In the genomic region with DNA sequence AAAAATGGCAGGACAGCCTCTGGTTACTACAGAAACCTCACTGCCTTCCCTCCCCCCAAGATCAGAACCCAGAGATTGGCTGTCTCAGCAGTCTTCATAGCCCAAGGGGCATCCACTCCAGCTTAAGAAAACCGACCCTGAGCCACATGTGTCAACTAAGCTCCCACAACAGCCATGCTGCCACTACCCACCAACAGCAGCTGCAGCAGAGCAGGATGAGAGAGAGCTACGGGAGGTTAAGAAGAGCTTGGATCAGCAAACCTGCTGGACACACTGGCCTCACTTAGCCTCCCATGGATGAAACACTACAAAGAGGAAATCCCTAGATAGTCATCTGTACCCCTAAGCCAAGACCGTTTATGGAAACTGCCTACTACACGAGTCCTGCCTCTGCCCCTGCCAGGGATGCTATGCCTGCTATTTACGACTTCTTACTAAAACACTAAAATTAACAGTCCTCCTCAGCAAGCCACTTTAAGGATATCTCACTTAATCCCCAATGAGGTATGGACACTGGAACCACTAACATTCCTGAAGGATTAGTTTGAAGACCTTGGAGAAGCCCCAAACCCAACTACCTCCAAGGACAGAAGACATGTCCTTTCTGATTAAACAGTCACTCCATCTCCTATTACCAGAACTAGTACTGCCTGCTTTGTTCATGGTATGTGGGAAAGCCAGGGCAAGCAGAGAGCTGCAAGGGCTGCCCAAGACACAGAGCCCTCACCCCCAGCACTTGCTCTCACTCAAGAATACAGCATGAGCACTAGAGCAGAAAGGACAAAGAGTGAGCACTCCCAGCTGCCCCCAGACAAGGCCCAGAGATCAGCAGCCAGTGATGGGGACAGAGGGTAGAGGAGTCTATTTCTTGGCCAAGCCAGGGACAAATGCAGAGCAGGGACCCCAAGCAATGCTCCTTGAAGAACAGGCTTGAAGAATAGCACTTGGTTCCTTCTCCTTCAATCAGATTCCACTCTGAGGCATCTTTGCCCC, we compare ENCODE assay signal across 12 mouse cellular contexts. TPM values are rescaled to one million over a fixed set of nuclear protein-coding genes. Genes with fewer than 3 reads are reported as not detected.
DNase-seq lines count a peak whose midpoint lies in the region; ATAC-seq and TF ChIP-seq lines count a peak whose summit lies in the region.
"Had no signal": no experiment of that assay in that cellular context is flagged by ENCODE, and none has a peak within 500 bp of the region (broad histone marks: within the 10 kb centered on the region; RNA-seq: fewer than 3 reads in every experiment).

No protein-coding gene starts in this region.

- WGBS in forebrain, embryonic 13.5 days, result 87% methylated on average over 5 of the region's 5 CpGs
- WGBS in forebrain, embryonic 12.5 days, result 92% methylated on average over 5 of the region's 5 CpGs
- WGBS in heart, postnatal 0 days, result 47% methylated on average over 5 of the region's 5 CpGs
- 78% methylated on average over 5 of the region's 5 CpGs for WGBS in forebrain, postnatal 0 days
- 90% methylated on average over 5 of the region's 5 CpGs for WGBS in hindbrain, embryonic 13.5 days

- H3K4me1 ChIP-seq in forebrain, embryonic 13.5 days, result peaks cover 20% of the 10 kb centered on the region
- H3K4me1 ChIP-seq in forebrain, embryonic 12.5 days, result peaks cover 2% of the 10 kb centered on the region; the same call in 1 of the 2 replicates
- peaks cover 50% of the 10 kb centered on the region for H3K4me1 ChIP-seq in heart, postnatal 0 days (ENCODE audit: control insufficient read depth, insufficient read depth)
- H3K4me1 ChIP-seq in forebrain, postnatal 0 days (ENCODE audit: insufficient read depth), result no peaks in the 10 kb centered on the region
- H3K4me1 ChIP-seq in hindbrain, embryonic 13.5 days (replicated peaks), result peaks cover 17% of the 10 kb centered on the region

- no peaks in the 10 kb centered on the region for H3K9me3 ChIP-seq in forebrain, embryonic 13.5 days (replicated peaks)
- no peaks in the 10 kb centered on the region for H3K9me3 ChIP-seq in forebrain, embryonic 12.5 days
- H3K9me3 ChIP-seq in heart, postnatal 0 days (replicated peaks; ENCODE audit: control insufficient read depth, low read length), result no peaks in the 10 kb centered on the region
- no peaks in the 10 kb centered on the region for H3K9me3 ChIP-seq in forebrain, postnatal 0 days (ENCODE audit: low read length)
- H3K9me3 ChIP-seq in hindbrain, embryonic 13.5 days, result no peaks in the 10 kb centered on the region

- no peak overlapping the region for H3K4me3 ChIP-seq in forebrain, embryonic 13.5 days
- H3K4me3 ChIP-seq in forebrain, embryonic 12.5 days (replicated peaks), result no peak overlapping the region
- no peak overlapping the region for H3K4me3 ChIP-seq in heart, postnatal 0 days (ENCODE audit: low read depth, low read length)
- H3K4me3 ChIP-seq in forebrain, postnatal 0 days (ENCODE audit: low read depth, low read length), result no peak overlapping the region
- H3K4me3 ChIP-seq in hindbrain, embryonic 13.5 days, result no peak overlapping the region

- no peaks in the 10 kb centered on the region for H3K27me3 ChIP-seq in forebrain, embryonic 13.5 days
- no peaks in the 10 kb centered on the region for H3K27me3 ChIP-seq in forebrain, embryonic 12.5 days
- H3K27me3 ChIP-seq in heart, postnatal 0 days (ENCODE audit: control insufficient read depth, insufficient read depth, low read length), result no peaks in the 10 kb centered on the region
- H3K27me3 ChIP-seq in forebrain, postnatal 0 days (ENCODE audit: insufficient read depth, low read length), result no peaks in the 10 kb centered on the region
- H3K27me3 ChIP-seq in hindbrain, embryonic 13.5 days, result no peaks in the 10 kb centered on the region

- DNase-seq in heart, postnatal 0 days (ENCODE audit: low spot score), result no peak
- DNase-seq in heart, adult 18-20 months, result no peak
- peak; percentile 93 for DNase-seq in 3T3-L1 (ENCODE audit: low read depth, low spot score)
- no peak for DNase-seq in forebrain, postnatal 0 days
- DNase-seq in urinary bladder, adult 18-20 months (ENCODE audit: low spot score in 2 of 2), result no peak
- DNase-seq: liver, postnatal 0 days; right cerebral cortex, adult 18-20 months had no signal

- no peak overlapping the region for H3K9ac ChIP-seq in forebrain, embryonic 13.5 days
- H3K9ac ChIP-seq in forebrain, embryonic 12.5 days, result no peak overlapping the region
- no peak overlapping the region for H3K9ac ChIP-seq in heart, postnatal 0 days (replicated peaks; ENCODE audit: low read depth, low read length)
- no peak overlapping the region for H3K9ac ChIP-seq in forebrain, postnatal 0 days
- no peak overlapping the region for H3K9ac ChIP-seq in hindbrain, embryonic 13.5 days
- H3K9ac ChIP-seq: liver, postnatal 0 days had no signal

- H3K36me3 ChIP-seq in forebrain, embryonic 13.5 days (ENCODE audit: poor library complexity, severe bottlenecking), result peaks cover 100% of the 10 kb centered on the region
- peaks cover 99% of the 10 kb centered on the region for H3K36me3 ChIP-seq in forebrain, embryonic 12.5 days (replicated peaks)
- peaks cover 91% of the 10 kb centered on the region for H3K36me3 ChIP-seq in heart, postnatal 0 days (replicated peaks; ENCODE audit: control insufficient read depth, insufficient read depth, low read length)
- peaks cover 100% of the 10 kb centered on the region for H3K36me3 ChIP-seq in forebrain, postnatal 0 days (ENCODE audit: insufficient read depth)
- peaks cover 100% of the 10 kb centered on the region for H3K36me3 ChIP-seq in hindbrain, embryonic 13.5 days

- H3K27ac ChIP-seq in forebrain, embryonic 13.5 days, result peak overlapping the region; percentile 40; the same call in 1 of the 2 replicates
- no peak overlapping the region for H3K27ac ChIP-seq in forebrain, embryonic 12.5 days
- H3K27ac ChIP-seq in heart, postnatal 0 days (ENCODE audit: low read depth), result peak overlapping the region; percentile 32
- 0 out of 2 replicates have a peak overlapping the region, but pooled peaks have one; percentile 15 for H3K27ac ChIP-seq in forebrain, postnatal 0 days (ENCODE audit: low read depth, low read length)
- no peak overlapping the region for H3K27ac ChIP-seq in hindbrain, embryonic 13.5 days
- H3K27ac ChIP-seq: macrophage had no signal

- no peak overlapping the region for H3K4me2 ChIP-seq in forebrain, embryonic 13.5 days
- no peak overlapping the region for H3K4me2 ChIP-seq in forebrain, embryonic 12.5 days
- no peak overlapping the region for H3K4me2 ChIP-seq in heart, postnatal 0 days (ENCODE audit: low read depth, low read length)
- no peak overlapping the region for H3K4me2 ChIP-seq in forebrain, postnatal 0 days (ENCODE audit: low read depth)
- H3K4me2 ChIP-seq in hindbrain, embryonic 13.5 days, result no peak overlapping the region

- no peak for TF ChIP-seq CTCF in heart, postnatal 0 days (IDR thresholded peaks at IDR 0.05; ENCODE audit: low read depth)
- no peak for TF ChIP-seq CTCF in forebrain, postnatal 0 days (IDR thresholded peaks at IDR 0.05; ENCODE audit: low read depth)

- no peak for TF ChIP-seq EP300 in heart, postnatal 0 days (IDR thresholded peaks at IDR 0.05; ENCODE audit: low read depth)

- ATAC-seq in forebrain, embryonic 13.5 days, result no peak
- no peak for ATAC-seq in forebrain, embryonic 12.5 days (ENCODE audit: low FRiP score)
- no peak for ATAC-seq in heart, postnatal 0 days (ENCODE audit: insufficient read depth, low read depth)
- ATAC-seq in forebrain, postnatal 0 days, result 0 out of 2 replicates have a peak, but pooled peaks have one; percentile 14
- no peak for ATAC-seq in hindbrain, embryonic 13.5 days (ENCODE audit: low FRiP score)
- ATAC-seq: liver, postnatal 0 days; midbrain, embryonic 16.5 days had no signal

RNA-seq across cellular contexts. Expression of a gene that starts 18.3 kb away (rescaled TPM):
- 135 and 145 TPM in 2 replicates for polyA plus RNA-seq in forebrain, embryonic 13.5 days (2015; fragmentation: Nextera tagmentation; extraction: Ambion mirVana)
- 144 and 153 TPM in 2 replicates for polyA plus RNA-seq in forebrain, embryonic 12.5 days (2016; fragmentation: Nextera tagmentation; extraction: Ambion mirVana)
- total RNA-seq in heart, postnatal 0 days (2014; rRNA removed; ENCODE audit: low replicate concordance), result 306 and 324 TPM in 2 replicates
- polyA plus RNA-seq in heart, postnatal 0 days (2015; fragmentation: Nextera tagmentation; extraction: Ambion mirVana), result 145 and 171 TPM in 2 replicates
- total RNA-seq in heart, adult 18-20 months (2021), result 100 to 1,000 TPM; 122 to 133 TPM
- 230 and 256 TPM in 2 replicates for total RNA-seq in forebrain, postnatal 0 days (2014; rRNA removed)
- polyA plus RNA-seq in forebrain, postnatal 0 days (2015; fragmentation: Nextera tagmentation; extraction: Ambion mirVana), result 156 and 192 TPM in 2 replicates
- polyA plus RNA-seq in hindbrain, embryonic 13.5 days (2015; fragmentation: Nextera tagmentation; extraction: Ambion mirVana), result 149 and 151 TPM in 2 replicates

RNA-seq across cellular contexts. Expression of a gene that starts 41.8 kb away (rescaled TPM):
- 0.05 and 0.28 TPM in 2 replicates for polyA plus RNA-seq in forebrain, embryonic 13.5 days (2015; fragmentation: Nextera tagmentation; extraction: Ambion mirVana)
- 0.14 and 0.29 TPM in 2 replicates for polyA plus RNA-seq in forebrain, embryonic 12.5 days (2016; fragmentation: Nextera tagmentation; extraction: Ambion mirVana)
- 0.23 and 4.3 TPM in 2 replicates for total RNA-seq in heart, postnatal 0 days (2014; rRNA removed; ENCODE audit: low replicate concordance)
- 0.61 and 0.74 TPM in 2 replicates for polyA plus RNA-seq in heart, postnatal 0 days (2015; fragmentation: Nextera tagmentation; extraction: Ambion mirVana)
- total RNA-seq in heart, adult 18-20 months (2021), result 1 to 10 TPM; 1.6 to 2.0 TPM
- 2.2 and 5.0 TPM in 2 replicates for total RNA-seq in forebrain, postnatal 0 days (2014; rRNA removed)
- polyA plus RNA-seq in forebrain, postnatal 0 days (2015; fragmentation: Nextera tagmentation; extraction: Ambion mirVana), result 0.36 and 0.81 TPM in 2 replicates
- polyA plus RNA-seq in hindbrain, embryonic 13.5 days (2015; fragmentation: Nextera tagmentation; extraction: Ambion mirVana), result 0.13 and 0.19 TPM in 2 replicates

Comparison
In these comparisons a context has a peak if more than half of its experiments do, and no peak if none do; other contexts are left out.
1. H3K27ac ChIP-seq: peak in forebrain, embryonic 13.5 days (single experiment), heart, postnatal 0 days (single experiment) and forebrain, postnatal 0 days (single experiment); none in forebrain, embryonic 12.5 days (single experiment) and hindbrain, embryonic 13.5 days (single experiment).